Mouse (Mus musculus): ENCODE measurements around the gene Apol7e.

GRCm38 (mm10) chr15:77763702-77764101, 65.0 kb downstream of the Apol7e start:
- TF ChIP-seq USF1 (IDR thresholded peaks at IDR 0.05; ENCODE audit: low read depth) (no peak), TCF3 (IDR thresholded peaks at IDR 0.05; ENCODE audit: insufficient read length, low read depth) (no peak), MAX (IDR thresholded peaks at IDR 0.05; ENCODE audit: low read depth) (no peak), CEBPB (IDR thresholded peaks at IDR 0.05; ENCODE audit: insufficient read depth, poor library complexity, severe bottlenecking) (no peak), POLR2A (IDR thresholded peaks at IDR 0.05; ENCODE audit: insufficient read length, low read depth) (no peak), E2F4 (IDR thresholded peaks at IDR 0.05; ENCODE audit: insufficient read depth) (no peak)

All from myocyte (in vitro differentiated cells).